Mouse (Mus musculus): ENCODE data around the gene Prkce.
A peak's percentile ranks its signal among the peaks of the same experiment; 100 is the strongest.

Gene Prkce

DNA sequence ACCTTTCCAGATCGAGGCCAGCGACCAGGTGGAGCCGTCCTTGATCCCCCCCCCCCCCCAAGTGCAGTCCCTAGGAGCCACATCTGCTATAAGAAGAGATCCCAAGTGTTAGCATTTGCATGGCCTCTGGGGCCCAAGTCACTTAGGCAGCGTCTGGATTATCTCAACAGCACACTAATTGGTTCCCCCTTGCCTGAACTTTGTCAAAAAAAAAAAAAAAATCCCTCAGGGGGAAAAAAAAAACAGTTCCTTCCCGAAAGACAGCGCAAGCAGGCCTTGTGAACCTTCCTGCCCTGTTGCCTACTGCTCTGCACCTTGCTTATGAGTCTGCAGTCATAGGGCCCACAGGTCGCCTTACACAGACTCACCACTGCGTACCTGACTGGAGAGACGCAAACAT is 7.9 kb downstream of the Prkce start:
- no peak for DNase-seq (ENCODE audit: low read depth, low spot score)

DNA sequence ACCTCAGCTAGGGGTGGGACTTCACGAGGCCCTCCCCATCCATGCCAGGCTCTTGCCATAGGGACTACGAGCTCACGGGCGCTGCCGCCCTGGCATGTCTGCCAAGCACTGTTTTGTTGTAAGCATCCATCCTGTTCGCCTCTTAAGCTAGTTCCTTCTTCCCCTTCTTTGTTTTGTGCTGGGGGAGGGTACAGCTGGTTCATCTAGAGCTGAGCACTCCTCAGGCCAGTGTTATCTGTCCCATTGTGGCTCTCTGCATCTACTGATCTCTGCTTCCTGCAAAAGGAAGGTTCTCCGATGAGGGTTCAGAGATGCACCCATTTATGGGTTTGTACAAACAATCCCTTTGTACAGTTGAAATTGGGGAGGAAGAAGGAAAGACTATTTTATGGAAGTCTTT is 9.1 kb downstream of the Prkce start:
- no peak for DNase-seq (ENCODE audit: low read depth, low spot score)

DNA sequence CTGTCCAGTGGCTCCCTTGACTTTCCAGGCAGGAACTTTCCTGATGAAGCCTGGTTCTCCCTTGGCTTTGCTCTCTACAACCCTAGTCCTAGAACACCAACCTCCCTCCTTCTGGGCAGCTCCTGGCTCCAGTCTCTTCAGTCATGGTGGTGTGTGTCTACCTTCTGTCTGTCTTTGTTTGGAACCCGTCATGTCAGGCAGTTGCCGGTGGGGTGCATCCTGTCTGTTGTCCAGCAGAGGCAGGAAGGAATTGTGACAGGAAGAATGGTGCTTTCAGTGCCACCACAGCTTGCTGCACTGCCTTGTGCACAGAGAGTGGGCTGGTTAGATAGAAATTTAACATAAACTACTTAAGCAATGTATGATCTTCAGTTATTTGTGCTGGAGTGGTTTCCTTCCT is 16.2 kb downstream of the Prkce start:
- no peak for DNase-seq (ENCODE audit: low read depth, low spot score)

- peak; percentile 41 for DNase-seq (ENCODE audit: low read depth, low spot score)
These were observed 17.1 kb downstream of the Prkce start for GRCm38 (mm10) chr17:86184552-86185209.

DNA sequence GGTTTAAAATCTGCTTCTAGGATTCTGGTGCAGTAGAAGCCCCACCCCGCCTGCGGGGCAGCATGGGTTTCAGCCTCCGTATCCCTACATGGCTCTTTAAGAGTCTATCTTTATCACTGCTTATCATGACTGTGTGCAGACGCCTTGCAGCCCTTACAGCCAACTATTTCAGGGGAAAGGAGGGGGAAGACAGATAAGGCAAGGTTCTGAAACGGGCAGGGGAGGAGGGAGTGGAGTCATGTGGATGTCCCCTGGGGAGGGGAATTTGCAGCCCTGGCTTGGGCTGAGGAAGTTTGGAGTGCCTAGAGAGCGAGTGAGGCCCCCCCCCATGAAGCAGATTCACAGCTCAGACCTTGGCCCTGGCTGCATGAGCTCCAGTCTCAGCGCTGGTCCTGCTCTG is 18.0 kb downstream of the Prkce start:
- no peak for DNase-seq (ENCODE audit: low read depth, low spot score)

GRCm38 (mm10) chr17:86187777-86188176 is 20.2 kb downstream of the Prkce start:
- DNase-seq (ENCODE audit: low read depth, low spot score): peak; percentile 82

DNA sequence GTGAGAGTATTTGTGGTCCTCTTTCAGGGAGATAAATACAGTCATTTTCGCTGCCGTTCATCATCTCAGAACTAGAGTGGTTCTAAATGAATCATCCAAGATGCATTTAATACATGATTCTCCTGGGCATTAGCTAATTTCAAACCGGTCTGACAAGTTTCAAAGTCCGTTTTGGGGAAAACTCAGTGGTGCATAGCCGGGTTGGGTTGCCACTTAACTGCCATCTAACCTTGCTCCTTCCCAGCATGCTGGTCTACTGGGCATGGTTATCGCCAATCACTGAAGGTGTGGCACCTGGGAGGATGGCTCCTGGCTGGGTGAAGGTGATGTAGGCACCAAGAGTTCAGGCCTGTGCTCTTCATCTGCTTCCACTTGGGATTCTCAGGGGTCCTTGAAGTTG is 26.4 kb downstream of the Prkce start:
- no peak for DNase-seq (ENCODE audit: low read depth, low spot score)

DNA sequence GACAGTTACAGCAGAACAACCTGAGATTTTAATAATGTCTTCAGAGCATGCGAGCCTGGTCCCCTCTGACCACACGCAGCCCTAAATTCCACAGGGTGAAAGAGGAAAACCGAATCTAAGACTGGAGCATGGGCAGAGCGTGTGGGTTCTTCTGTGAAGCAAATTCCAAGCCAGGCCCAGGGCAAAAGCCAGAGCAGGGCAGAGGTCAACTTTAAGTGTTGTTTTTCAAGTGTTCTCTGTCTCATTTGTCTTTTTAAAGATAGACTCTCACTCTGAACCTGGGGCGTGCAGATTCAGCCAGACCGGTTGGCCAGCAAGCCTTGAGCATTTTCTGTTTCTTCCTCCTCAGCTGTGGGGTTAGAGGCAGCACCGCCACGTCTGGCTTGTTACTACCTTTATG is 27.3 kb downstream of the Prkce start:
- no peak for DNase-seq (ENCODE audit: low read depth, low spot score)

GRCm38 (mm10) chr17:86198496-86199465 is 31.2 kb downstream of the Prkce start:
- no peak for DNase-seq (ENCODE audit: low read depth, low spot score)

GRCm38 (mm10) chr17:86201981-86202380 is 34.4 kb downstream of the Prkce start:
- peak; percentile 29 for DNase-seq (ENCODE audit: low read depth, low spot score)

- peak; percentile 47 for DNase-seq (ENCODE audit: low read depth, low spot score)
These were observed 35.4 kb downstream of the Prkce start for GRCm38 (mm10) chr17:86202972-86203371.

GRCm38 (mm10) chr17:86203531-86204450 is 36.2 kb downstream of the Prkce start:
- no peak for DNase-seq (ENCODE audit: low read depth, low spot score)

DNA sequence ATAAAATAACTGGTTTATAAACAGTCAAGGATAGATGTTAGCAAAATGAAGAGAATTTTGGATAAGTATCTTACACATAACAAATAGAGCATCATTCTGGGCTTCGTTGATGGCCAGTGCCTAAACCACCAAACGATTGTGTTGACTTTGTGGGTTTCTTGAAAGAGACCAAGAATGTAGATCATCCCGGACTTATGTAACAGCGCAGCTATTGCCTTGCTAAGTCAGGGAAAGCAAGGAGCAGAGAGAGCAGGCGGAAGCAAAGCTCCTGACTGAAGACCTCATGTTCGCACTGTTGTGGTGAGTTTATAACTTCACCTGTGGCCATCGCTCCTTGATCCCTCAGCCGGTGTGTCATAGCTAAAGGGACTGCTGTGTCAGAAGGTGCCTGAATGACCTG is 38.7 kb downstream of the Prkce start:
- DNase-seq (ENCODE audit: low read depth, low spot score): no peak

DNA sequence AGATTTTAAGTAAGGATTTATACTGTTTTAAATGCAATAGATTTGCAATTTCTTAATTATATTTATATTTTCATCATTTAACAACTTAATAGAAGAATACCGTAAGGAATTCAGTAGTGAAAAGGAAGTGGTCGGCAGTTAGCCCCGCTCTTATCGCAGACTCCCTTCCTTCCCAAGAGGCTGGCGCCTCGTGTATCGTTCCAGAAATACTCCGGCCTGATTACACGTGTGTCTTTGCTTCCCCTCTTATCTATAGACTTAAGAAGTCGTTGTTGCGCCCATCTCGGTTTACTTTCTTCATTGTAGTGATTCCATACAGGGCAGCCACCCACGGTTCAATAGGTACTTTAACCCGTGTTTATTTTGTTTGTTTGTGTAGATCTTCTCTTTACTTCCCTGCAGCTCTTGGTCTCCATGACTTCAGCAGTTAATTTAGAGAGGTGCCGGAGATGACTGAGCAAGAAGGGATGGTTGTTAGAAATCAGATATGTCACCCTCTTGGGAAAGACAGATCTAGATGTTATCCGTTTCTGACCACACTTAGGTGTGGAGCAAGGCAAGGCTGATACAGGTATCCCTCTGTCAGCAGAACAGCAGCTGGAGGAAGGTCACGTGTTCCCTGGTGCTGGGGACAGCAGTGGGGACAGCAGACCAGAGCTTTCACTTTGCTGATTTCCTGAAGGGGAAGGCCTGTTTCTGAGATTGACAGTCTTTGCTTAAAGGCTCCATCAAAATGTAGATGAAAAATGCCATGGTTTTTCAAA is 40.7 kb downstream of the Prkce start:
- DNase-seq (ENCODE audit: low read depth, low spot score): no peak

DNA sequence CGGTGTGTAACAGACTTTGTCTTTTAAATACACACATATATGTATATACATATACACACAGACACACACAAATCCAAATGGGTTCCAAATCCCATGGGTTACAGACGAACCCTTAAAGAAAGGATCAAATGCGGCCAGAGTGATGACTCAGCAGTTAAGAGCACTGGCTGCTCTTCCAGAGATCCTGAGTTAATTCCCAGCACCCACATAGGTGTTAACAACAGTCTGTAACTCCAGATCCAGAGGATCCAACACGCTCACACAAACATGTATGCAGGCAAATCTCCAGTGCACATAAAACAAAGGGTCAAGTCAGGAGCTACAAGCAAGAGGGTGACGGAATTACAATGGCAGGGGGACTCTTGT is 41.2 kb downstream of the Prkce start:
- no peak for DNase-seq (ENCODE audit: low read depth, low spot score)

DNA sequence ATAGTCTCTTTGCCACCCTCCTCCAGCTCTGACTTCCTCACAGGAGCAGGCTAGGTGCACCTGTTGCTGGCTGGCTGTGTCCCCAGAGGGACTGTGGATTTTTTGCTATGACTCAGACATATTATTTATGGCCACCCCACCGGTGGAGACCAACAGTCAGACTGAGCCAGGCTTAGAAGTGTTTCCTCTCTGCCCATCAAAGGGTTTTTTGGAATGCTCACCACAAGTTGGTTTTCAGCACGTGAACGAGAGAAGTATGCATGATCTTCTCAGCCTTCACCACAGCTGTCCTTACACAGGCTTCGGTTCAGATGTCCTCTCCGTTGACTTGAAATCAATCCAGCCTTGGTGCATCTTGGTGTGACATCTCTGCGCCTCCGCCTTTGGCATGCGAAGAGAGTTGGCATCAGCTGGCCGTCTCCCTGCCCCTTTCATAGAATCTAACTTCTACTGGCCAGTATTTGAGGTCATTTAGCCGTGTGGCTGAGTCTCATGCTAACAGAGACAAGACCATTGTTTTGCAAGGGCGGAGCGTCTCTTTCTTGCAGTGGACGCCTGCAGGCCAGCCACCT is 42.2 kb downstream of the Prkce start:
- DNase-seq (ENCODE audit: low read depth, low spot score): peak; percentile 16

DNA sequence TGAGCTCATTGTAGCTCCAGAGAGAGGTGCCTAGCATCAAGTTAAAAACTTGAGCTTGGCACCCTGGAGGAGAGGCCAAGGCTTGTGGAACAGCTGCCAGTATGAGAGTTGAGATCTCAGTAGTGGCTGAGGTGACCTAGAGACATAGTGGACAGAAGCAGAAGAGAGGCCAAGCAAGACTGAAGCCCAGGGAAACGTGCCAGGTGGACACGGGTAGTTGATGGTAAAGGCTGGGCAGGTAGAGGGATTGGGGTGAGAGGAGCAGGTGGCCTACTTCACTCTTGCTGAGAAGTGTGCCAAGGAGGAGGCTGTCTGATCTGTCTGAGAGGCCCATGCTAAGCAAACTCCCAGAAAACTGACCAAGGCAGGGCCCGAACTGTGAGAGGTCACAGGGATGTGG is 44.6 kb downstream of the Prkce start:
- DNase-seq (ENCODE audit: low read depth, low spot score): no peak

GRCm38 (mm10) chr17:86214285-86214684 is 46.7 kb downstream of the Prkce start:
- no peak for DNase-seq (ENCODE audit: low read depth, low spot score)

- no peak for DNase-seq (ENCODE audit: low read depth, low spot score)
These were observed 47.2 kb downstream of the Prkce start for GRCm38 (mm10) chr17:86214741-86215140.

GRCm38 (mm10) chr17:86215771-86216170 is 48.2 kb downstream of the Prkce start:
- DNase-seq (ENCODE audit: low read depth, low spot score): peak; percentile 13

DNA sequence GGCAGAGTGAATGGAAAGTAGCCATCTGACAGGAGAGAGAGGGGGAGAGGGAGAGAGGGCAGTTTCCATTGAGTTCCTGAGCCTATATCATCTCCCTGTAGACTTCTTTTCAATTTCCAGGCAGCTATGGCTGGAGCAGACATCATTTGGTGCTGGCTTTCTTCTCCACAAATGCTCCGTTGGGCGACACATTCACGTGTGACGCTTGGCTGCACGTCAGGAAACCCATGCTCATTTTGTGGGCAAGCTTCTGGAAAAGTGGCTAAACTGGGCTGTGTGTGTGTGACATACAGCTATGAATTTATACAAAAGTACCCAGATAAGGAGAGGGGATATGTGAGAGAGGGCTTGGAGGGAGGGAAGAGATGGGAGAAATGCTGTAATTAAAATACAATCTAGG is 49.9 kb downstream of the Prkce start:
- DNase-seq (ENCODE audit: low read depth, low spot score): no peak

Data from 3T3-L1 (cell line).